Mouse (Mus musculus): Measurements from ENCODE around the gene Cdh13. TPM values are rescaled to one million over a fixed set of nuclear protein-coding genes. Genes with fewer than 3 reads are reported as not detected.

Gene Cdh13
- polyA plus RNA-seq, 1 experiment = not detected

GRCm38 (mm10) chr8:118938025-118938424 lies 654.5 kb downstream of the Cdh13 start:
- Histone ChIP-seq H3K4me1 (ENCODE audit: control insufficient read depth) (no peaks in the 10 kb centered on the region), H3K9me3 (ENCODE audit: control insufficient read depth, low read length) (peaks cover 66% of the 10 kb centered on the region), H3K36me3 (ENCODE audit: control insufficient read depth) (no peaks in the 10 kb centered on the region), H3K4me3 (replicated peaks) (no peak overlapping the region), H3K27me3 (ENCODE audit: control insufficient read depth) (no peaks in the 10 kb centered on the region)
- TF ChIP-seq GATA1 (IDR thresholded peaks at IDR 0.05; ENCODE audit: low read length) = no peak
- TF ChIP-seq TAL1 (IDR thresholded peaks at IDR 0.05; ENCODE audit: low read length) = no peak

- Histone ChIP-seq H3K36me3 (ENCODE audit: control insufficient read depth) (no peaks in the 10 kb centered on the region), H3K9me3 (ENCODE audit: control insufficient read depth, low read length) (peaks cover 70% of the 10 kb centered on the region), H3K27me3 (ENCODE audit: control insufficient read depth) (no peaks in the 10 kb centered on the region; the same call in 1 of the 2 replicates), H3K4me1 (ENCODE audit: control insufficient read depth) (no peaks in the 10 kb centered on the region), H3K4me3 (replicated peaks) (no peak overlapping the region)
- no peak for TF ChIP-seq GATA1 (IDR thresholded peaks at IDR 0.05; ENCODE audit: low read length)
- no peak for TF ChIP-seq TAL1 (IDR thresholded peaks at IDR 0.05; ENCODE audit: low read length)
Measured at GRCm38 (mm10) chr8:118951766-118952741, 668.5 kb downstream of the Cdh13 start.

GRCm38 (mm10) chr8:118956109-118956508 lies 672.6 kb downstream of the Cdh13 start:
- Histone ChIP-seq H3K36me3 (ENCODE audit: control insufficient read depth) (no peaks in the 10 kb centered on the region), H3K9me3 (ENCODE audit: control insufficient read depth, low read length) (peaks cover 63% of the 10 kb centered on the region), H3K4me3 (replicated peaks) (no peak overlapping the region)

GRCm38 (mm10) chr8:118961877-118962545 lies 678.5 kb downstream of the Cdh13 start:
- no peaks in the 10 kb centered on the region for H3K36me3 ChIP-seq (ENCODE audit: control insufficient read depth)

More at GRCm38 (mm10) chr8:118956109-118956508, 672.6 kb downstream of the Cdh13 start:
- H3K27me3 ChIP-seq (ENCODE audit: control insufficient read depth) = no peaks in the 10 kb centered on the region; the same call in 1 of the 2 replicates
- no peaks in the 10 kb centered on the region for H3K4me1 ChIP-seq (ENCODE audit: control insufficient read depth)
- TF ChIP-seq TAL1 (IDR thresholded peaks at IDR 0.05; ENCODE audit: low read length) (no peak), GATA1 (IDR thresholded peaks at IDR 0.05; ENCODE audit: low read length) (no peak)

GRCm38 (mm10) chr8:118965101-118965840 lies 681.7 kb downstream of the Cdh13 start:
- H3K9me3 ChIP-seq (ENCODE audit: control insufficient read depth, low read length) = peaks cover 85% of the 10 kb centered on the region
- TF ChIP-seq TAL1 (IDR thresholded peaks at IDR 0.05; ENCODE audit: low read length) = no peak
- TF ChIP-seq GATA1 (IDR thresholded peaks at IDR 0.05; ENCODE audit: low read length) = no peak
- no peak overlapping the region for H3K4me3 ChIP-seq (replicated peaks)
- H3K4me1 ChIP-seq (ENCODE audit: control insufficient read depth) = no peaks in the 10 kb centered on the region
- H3K27me3 ChIP-seq (ENCODE audit: control insufficient read depth) = no peaks in the 10 kb centered on the region
- H3K36me3 ChIP-seq (ENCODE audit: control insufficient read depth) = no peaks in the 10 kb centered on the region

More at GRCm38 (mm10) chr8:118961877-118962545, 678.5 kb downstream of the Cdh13 start:
- Histone ChIP-seq H3K4me1 (ENCODE audit: control insufficient read depth) (no peaks in the 10 kb centered on the region), H3K27me3 (ENCODE audit: control insufficient read depth) (no peaks in the 10 kb centered on the region), H3K4me3 (replicated peaks) (no peak overlapping the region), H3K9me3 (ENCODE audit: control insufficient read depth, low read length) (peaks cover 73% of the 10 kb centered on the region)
- TF ChIP-seq GATA1 (IDR thresholded peaks at IDR 0.05; ENCODE audit: low read length) (no peak), TAL1 (IDR thresholded peaks at IDR 0.05; ENCODE audit: low read length) (no peak)

GRCm38 (mm10) chr8:118968896-118969295 lies 685.4 kb downstream of the Cdh13 start:
- H3K27me3 ChIP-seq (ENCODE audit: control insufficient read depth) = no peaks in the 10 kb centered on the region
- peaks cover 87% of the 10 kb centered on the region for H3K9me3 ChIP-seq (ENCODE audit: control insufficient read depth, low read length)
- no peak overlapping the region for H3K4me3 ChIP-seq (replicated peaks)
- no peaks in the 10 kb centered on the region for H3K4me1 ChIP-seq (ENCODE audit: control insufficient read depth)
- no peaks in the 10 kb centered on the region for H3K36me3 ChIP-seq (ENCODE audit: control insufficient read depth)
- TF ChIP-seq TAL1 (IDR thresholded peaks at IDR 0.05; ENCODE audit: low read length) (no peak), GATA1 (IDR thresholded peaks at IDR 0.05; ENCODE audit: low read length) (no peak)

GRCm38 (mm10) chr8:118979800-118980199 lies 696.3 kb downstream of the Cdh13 start:
- no peaks in the 10 kb centered on the region for H3K36me3 ChIP-seq (ENCODE audit: control insufficient read depth)
- H3K4me1 ChIP-seq (ENCODE audit: control insufficient read depth) = no peaks in the 10 kb centered on the region
- no peak overlapping the region for H3K4me3 ChIP-seq (replicated peaks)
- no peaks in the 10 kb centered on the region for H3K27me3 ChIP-seq (ENCODE audit: control insufficient read depth)
- TF ChIP-seq GATA1 (IDR thresholded peaks at IDR 0.05; ENCODE audit: low read length) = no peak
- TF ChIP-seq TAL1 (IDR thresholded peaks at IDR 0.05; ENCODE audit: low read length) = no peak
- H3K9me3 ChIP-seq (ENCODE audit: control insufficient read depth, low read length) = peaks cover 73% of the 10 kb centered on the region

- Histone ChIP-seq H3K4me3 (replicated peaks) (no peak overlapping the region), H3K36me3 (ENCODE audit: control insufficient read depth) (no peaks in the 10 kb centered on the region), H3K9me3 (ENCODE audit: control insufficient read depth, low read length) (peaks cover 79% of the 10 kb centered on the region), H3K27me3 (ENCODE audit: control insufficient read depth) (no peaks in the 10 kb centered on the region), H3K4me1 (ENCODE audit: control insufficient read depth) (no peaks in the 10 kb centered on the region)
- TF ChIP-seq GATA1 (IDR thresholded peaks at IDR 0.05; ENCODE audit: low read length) (no peak), TAL1 (IDR thresholded peaks at IDR 0.05; ENCODE audit: low read length) (no peak)
Measured at GRCm38 (mm10) chr8:118983724-118984123, 700.2 kb downstream of the Cdh13 start.

Data from erythroblast, embryonic 14.5 days (primary cell).